Mouse (Mus musculus): ENCODE measurements around the gene Creb3l4. TPM values are rescaled to one million over a fixed set of nuclear protein-coding genes. Genes with fewer than 3 reads are reported as not detected.

Creb3l4 gene
- total RNA-seq, 2 experiments from 2014 or later = 0.35 TPM; not detected in 1

- no peak for DNase-seq
Measured at GRCm38 (mm10) chr3:90190859-90191510, 52.3 kb downstream of the Creb3l4 start.

Small RNA genes lying within 50 kb of the gene (microRNA-seq; reads per million reads assigned to microRNA genes)
- gene Mir7012 (ENCODE audit: borderline replicate concordance in 2 of 2) = 0 reads per million in 2 experiments

Other genes with a start within 250 kb of the Creb3l4 start
- 10 to 100 TPM; 44.7 to 54.8 TPM for gene Hax1, start 244.7 kb downstream of the Creb3l4 start, total RNA-seq (2021)
- 10 to 100 TPM; 84.1 to 84.9 TPM for gene 4933434E20Rik, start 191.9 kb downstream of the Creb3l4 start, total RNA-seq (2021)
- gene Ubap2l, start 190.9 kb downstream of the Creb3l4 start, total RNA-seq (2021) = 10 to 100 TPM; 79.1 to 79.3 TPM
- 100 to 1,000 TPM; 133 to 716 TPM for gene Tpm3, start 170.9 kb downstream of the Creb3l4 start, total RNA-seq (2021)
- under 1 TPM; 0.05 to 0.08 TPM for gene Nup210l, start 139.4 kb downstream of the Creb3l4 start, total RNA-seq (2021)
- gene Rps27, start 29.9 kb downstream of the Creb3l4 start, total RNA-seq (2021) = 100 to 1,000 TPM; 823 to 860 TPM
- gene Rab13, start 29.8 kb downstream of the Creb3l4 start, total RNA-seq (2021) = 1 to 10 TPM; 7.1 to 8.8 TPM
- 10 to 100 TPM; 54.3 to 56.9 TPM for gene Jtb, start 11.9 kb downstream of the Creb3l4 start, total RNA-seq (2021)
- 10 to 100 TPM; 49.6 to 54.7 TPM for gene Slc39a1, start 4.7 kb upstream of the Creb3l4 start, total RNA-seq (2021)
- 10 to 100 TPM; 13.9 to 16.9 TPM for gene Crtc2, start 10.7 kb upstream of the Creb3l4 start, total RNA-seq (2021)
- 10 to 100 TPM; 71.3 to 76.9 TPM for gene Dennd4b, start 21.7 kb upstream of the Creb3l4 start, total RNA-seq (2021)
- 10 to 100 TPM; 37.2 to 40.0 TPM for gene Gatad2b, start 49.7 kb upstream of the Creb3l4 start, total RNA-seq (2021)
- gene Slc27a3, start 146.4 kb upstream of the Creb3l4 start, total RNA-seq (2021) = 1 to 10 TPM; 1.5 to 1.7 TPM
- gene Ints3, start 190.1 kb upstream of the Creb3l4 start, total RNA-seq (2021) = 10 to 100 TPM; 14.5 to 15.9 TPM
- 10 to 100 TPM in 1 of 2 experiments, 1 to 10 TPM in 1; 7.7 to 10.8 TPM for gene Npr1, start 222.4 kb upstream of the Creb3l4 start, total RNA-seq (2021)
- gene Ilf2, start 232.6 kb upstream of the Creb3l4 start, total RNA-seq (2021) = 10 to 100 TPM; 23.4 to 25.6 TPM
- 10 to 100 TPM; 57.4 to 60.0 TPM for gene Snapin, start 247.5 kb upstream of the Creb3l4 start, total RNA-seq (2021)